Mouse (Mus musculus) bone marrow, adult 2 months (tissue): Measurements from ENCODE around the gene Gm20441.

Experiments used
- CTCF ChIP-seq: fragments of 200-500 bp; IDR thresholded peaks from 2 replicates; pipeline ENCODE4 v1.5.1; 2011; ENCODE audit warnings: low read length, control low read depth; ENCODE audit not compliant: control insufficient read depth, insufficient read depth
- POLR2A ChIP-seq: fragments of 200-500 bp; IDR thresholded peaks from 2 replicates; pipeline ENCODE4 v1.6.1; 2011; ENCODE audit warnings: low read depth, mild to moderate bottlenecking, control low read depth, low read length, borderline replicate concordance; ENCODE audit not compliant: control insufficient read depth

DNA sequence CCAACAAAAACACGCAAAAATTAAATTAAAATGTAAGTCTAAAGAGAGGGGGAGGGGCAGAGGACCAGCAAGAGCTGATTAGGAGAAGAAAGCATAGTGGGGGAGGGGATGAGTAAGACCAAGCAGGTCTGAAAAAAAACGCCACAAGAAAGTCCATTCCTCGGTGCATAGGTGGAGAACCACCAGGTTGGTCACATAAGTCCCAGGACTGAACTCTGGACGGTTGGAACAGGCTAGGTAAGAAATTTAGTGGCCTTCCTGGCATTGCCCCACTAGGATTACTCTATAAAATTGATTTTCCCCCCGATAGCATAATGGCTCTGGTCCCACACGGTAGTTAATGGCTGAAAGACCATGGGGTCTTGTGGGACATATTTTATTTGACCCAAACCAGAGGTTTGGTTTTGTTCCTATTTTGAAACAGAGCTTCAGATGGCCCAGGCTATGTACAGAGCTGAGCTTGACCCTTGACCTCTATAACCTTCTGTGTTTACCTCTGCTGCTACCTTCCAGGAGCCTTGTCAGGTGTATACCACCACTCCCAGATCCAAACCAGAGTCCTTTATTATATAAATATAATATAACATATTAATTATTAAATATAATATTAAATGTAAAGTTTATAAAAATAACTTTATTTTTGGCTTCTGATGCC is 8.5 kb upstream of the Gm20441 start:
- no peak for TF ChIP-seq POLR2A
- TF ChIP-seq CTCF = no peak
